Mouse (Mus musculus): ENCODE measurements around the gene BC048679. TPM values are rescaled to one million over a fixed set of nuclear protein-coding genes. Genes with fewer than 3 reads are reported as not detected.

BC048679 gene
- total RNA-seq, 2 experiments from 2014 or later: not detected

- Histone ChIP-seq H3K4me3 (no peak overlapping the region), H3K27ac (no peak overlapping the region)
- peak in 1 of 2 experiments; percentile 25 for DNase-seq (ENCODE audit: extremely low spot score in 1 of 2, low spot score in 2 of 2)
- intact Hi-C loops (cut with DNase I): loop anchor here (5.0 kb wide), 1 partner anchor 97 kb away; the partner anchor contains the start of gene Whamm
- no peak for TF ChIP-seq CTCF (IDR thresholded peaks at IDR 0.05)
Observed at GRCm38 (mm10) chr7:81475221-81475620, 22.9 kb downstream of the BC048679 start.

- no peak for TF ChIP-seq CTCF (IDR thresholded peaks at IDR 0.05)
- Histone ChIP-seq H3K4me3 (no peak overlapping the region), H3K27ac (no peak overlapping the region)
- intact Hi-C loops (cut with DNase I): no loop called here
- DNase-seq (ENCODE audit: extremely low spot score in 1 of 2, low spot score in 2 of 2): no peak
Observed at GRCm38 (mm10) chr7:81464906-81465450, 33.1 kb downstream of the BC048679 start.

DNA sequence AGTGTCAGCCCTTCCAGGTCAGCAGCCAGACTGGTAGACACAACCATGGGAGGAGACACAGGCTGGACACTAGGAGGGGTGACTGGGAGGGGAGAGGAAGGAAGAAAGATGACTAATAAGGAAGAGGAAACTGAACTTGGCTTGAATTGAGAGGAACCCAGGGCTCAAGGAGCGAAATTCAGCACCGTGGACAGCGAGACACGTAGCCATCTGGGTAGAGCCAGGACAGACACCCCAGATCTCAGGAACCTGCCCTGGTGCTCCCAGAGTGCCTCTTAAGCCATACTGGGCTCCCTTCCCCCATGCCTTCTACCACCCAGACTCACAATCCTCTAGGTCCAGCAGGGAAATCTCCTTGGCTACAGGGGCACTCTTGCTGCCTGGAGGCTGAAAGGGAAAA, 34.0 kb downstream of the BC048679 start:
- no peak for TF ChIP-seq CTCF (IDR thresholded peaks at IDR 0.05)
- DNase-seq (ENCODE audit: extremely low spot score in 1 of 2, low spot score in 2 of 2): no peak

GRCm38 (mm10) chr7:81462815-81463214, 35.3 kb downstream of the BC048679 start:
- intact Hi-C loops (cut with DNase I): no loop called here
- DNase-seq (ENCODE audit: extremely low spot score in 1 of 2, low spot score in 2 of 2): peak in 1 of 2 experiments; percentile 6

More for the DNA sequence above, 34.0 kb downstream of the BC048679 start:
- intact Hi-C loops (cut with DNase I): no loop called here
- no peak overlapping the region for H3K4me3 ChIP-seq
- no peak overlapping the region for H3K27ac ChIP-seq

GRCm38 (mm10) chr7:81455155-81455651, 42.9 kb downstream of the BC048679 start, which contains the start of gene Cpeb1:
TSS of gene Cpeb1 (minus strand) at chr7:81455465.
- Histone ChIP-seq H3K27ac (peak within 1 kb of the TSS; percentile 85), H3K4me3 (peak within 1 kb of the TSS; percentile 73)
- intact Hi-C loops (cut with DNase I): loop anchor here (1.0 to 2.0 kb wide), 4 partner anchors 62 to 116 kb away; partner anchors contain the start of genes Rps17 and Whamm
- DNase-seq (ENCODE audit: extremely low spot score in 1 of 2, low spot score in 2 of 2): peak; percentile 67 to 74
- TF ChIP-seq CTCF (IDR thresholded peaks at IDR 0.05): peak; percentile 55

More at GRCm38 (mm10) chr7:81462815-81463214, 35.3 kb downstream of the BC048679 start:
- Histone ChIP-seq H3K27ac (no peak overlapping the region), H3K4me3 (no peak overlapping the region)
- no peak for TF ChIP-seq CTCF (IDR thresholded peaks at IDR 0.05)

GRCm38 (mm10) chr7:81454331-81455039, 43.6 kb downstream of the BC048679 start:
- TF ChIP-seq CTCF (IDR thresholded peaks at IDR 0.05): no peak
- Histone ChIP-seq H3K27ac (peak overlapping the region; percentile 85), H3K4me3 (peak overlapping the region; percentile 73)
- intact Hi-C loops (cut with DNase I): loop anchor here (1.0 to 5.0 kb wide), 6 partner anchors 57 to 323 kb away; partner anchors contain the start of genes Rps17 and Whamm
- peak; percentile 61 to 77 for DNase-seq (ENCODE audit: extremely low spot score in 1 of 2, low spot score in 2 of 2)

- peak; percentile 49 to 58 for DNase-seq (ENCODE audit: extremely low spot score in 1 of 2, low spot score in 2 of 2)
- peak overlapping the region; percentile 73 for H3K4me3 ChIP-seq
- TF ChIP-seq CTCF (IDR thresholded peaks at IDR 0.05): peak; percentile 43
- peak overlapping the region; percentile 69 for H3K27ac ChIP-seq
- intact Hi-C loops (cut with DNase I): loop anchor here (2.0 to 5.0 kb wide), 5 partner anchors 56 to 324 kb away; partner anchors contain the start of gene Rps17
Observed at GRCm38 (mm10) chr7:81453443-81454274, 44.4 kb downstream of the BC048679 start.

DNA sequence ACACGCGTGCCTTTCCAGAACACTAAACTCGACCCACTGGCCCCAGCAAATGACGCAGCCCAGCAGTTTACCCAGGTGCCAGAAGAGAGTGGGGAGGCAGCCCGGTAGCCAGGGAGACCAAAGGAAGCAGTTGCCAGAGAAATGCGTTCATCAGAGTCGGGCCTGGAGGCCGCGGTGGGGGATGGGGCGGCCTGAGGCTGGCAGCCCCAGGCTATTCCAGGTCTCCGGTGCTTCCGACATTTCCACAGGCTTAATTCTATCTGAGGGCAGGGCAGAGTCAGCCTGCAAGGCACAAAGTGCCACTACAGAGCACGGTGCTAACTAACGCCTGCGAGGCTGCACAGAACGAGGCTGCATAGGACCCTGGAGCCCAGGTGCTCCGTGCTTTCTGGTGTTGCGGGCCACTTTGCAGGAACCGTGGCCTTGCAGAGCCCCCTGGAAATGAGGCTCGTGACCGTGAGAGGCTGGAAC, 45.1 kb downstream of the BC048679 start:
- peak overlapping the region; percentile 69 for H3K27ac ChIP-seq
- H3K4me3 ChIP-seq: peak overlapping the region; percentile 73
- peak; percentile 43 to 53 for DNase-seq (ENCODE audit: extremely low spot score in 1 of 2, low spot score in 2 of 2)
- no peak for TF ChIP-seq CTCF (IDR thresholded peaks at IDR 0.05)
- intact Hi-C loops (cut with DNase I): loop anchor here (5.0 kb wide), 2 partner anchors 56 to 324 kb away; no protein-coding TSS in a partner anchor

Other genes with a start within 250 kb of the BC048679 start
- gene Rps17, start 153.0 kb downstream of the BC048679 start, total RNA-seq (2021): 100 to 1,000 TPM; 491 to 498 TPM
- 100 to 1,000 TPM in 1 of 2 experiments, 10 to 100 TPM in 1; 98.1 to 101 TPM for gene Cpeb1, start 42.8 kb downstream of the BC048679 start, total RNA-seq (2021)
- 100 to 1,000 TPM; 159 to 162 TPM for gene Ap3b2, start 4.4 kb downstream of the BC048679 start, total RNA-seq (2021)
- gene Fsd2, start 68.7 kb upstream of the BC048679 start, total RNA-seq (2021): under 1 TPM; 0.25 to 0.26 TPM
- gene Whamm, start 73.0 kb upstream of the BC048679 start, total RNA-seq (2021): 10 to 100 TPM; 18.6 to 19.1 TPM
- gene Homer2, start 209.2 kb upstream of the BC048679 start, total RNA-seq (2021): 10 to 100 TPM; 68.1 to 77.5 TPM